Mouse (Mus musculus) E14TG2a.4 (cell line): ENCODE data around the gene D030056L22Rik.

Source experiments
- H3K27me3 ChIP-seq: 2 replicates; pipeline ENCODE4 v1.6.1; 2014; ENCODE audit warnings: low read length, control low read depth; ENCODE audit not compliant: insufficient read depth
- H3K36me3 ChIP-seq: 2 replicates; pipeline ENCODE4 v1.6.1; 2014; ENCODE audit warnings: low read length, control low read depth; ENCODE audit not compliant: insufficient read depth
- H3K4me1 ChIP-seq: replicated peaks from 2 replicates; pipeline ENCODE4 v1.6.1; 2014; ENCODE audit warnings: low read depth, low read length, control low read depth
- H3K4me3 ChIP-seq: replicated peaks from 2 replicates; pipeline ENCODE4 v1.5.1; 2014; ENCODE audit warnings: mild to moderate bottlenecking, low read length
- H3K9me3 ChIP-seq: 2 replicates; pipeline ENCODE4 v1.6.1; 2014; ENCODE audit warnings: low read length, control low read depth
- CTCF ChIP-seq: conservative IDR thresholded peaks from 2 replicates; pipeline ENCODE4 v1.5.1; 2014; ENCODE audit warnings: low read length
- NANOG ChIP-seq: IDR thresholded peaks from 2 replicates; pipeline ENCODE4 v1.6.1; 2014; ENCODE audit warnings: borderline replicate concordance, low read length, mixed read lengths
- POU5F1 ChIP-seq: IDR thresholded peaks from 2 replicates; pipeline ENCODE4 v1.6.1; 2014; ENCODE audit warnings: low read length, borderline replicate concordance

D030056L22Rik gene

GRCm38 (mm10) chr19:18682142-18682541 is 30.9 kb upstream of the D030056L22Rik start:
- Histone ChIP-seq H3K4me1 (peaks cover 35% of the 10 kb centered on the region), H3K9me3 (no peaks in the 10 kb centered on the region), H3K4me3 (no peak overlapping the region), H3K27me3 (no peaks in the 10 kb centered on the region), H3K36me3 (peaks cover 66% of the 10 kb centered on the region)
- no peak for TF ChIP-seq POU5F1
- no peak for TF ChIP-seq NANOG

GRCm38 (mm10) chr19:18687556-18687955 is 25.4 kb upstream of the D030056L22Rik start:
- TF ChIP-seq CTCF (peak; percentile 83), NANOG (no peak)
- Histone ChIP-seq H3K27me3 (no peaks in the 10 kb centered on the region), H3K9me3 (no peaks in the 10 kb centered on the region), H3K4me1 (peaks cover 35% of the 10 kb centered on the region), H3K4me3 (no peak overlapping the region), H3K36me3 (peaks cover 71% of the 10 kb centered on the region)

GRCm38 (mm10) chr19:18692176-18692575 is 20.8 kb upstream of the D030056L22Rik start:
- Histone ChIP-seq H3K4me1 (peaks cover 33% of the 10 kb centered on the region), H3K9me3 (no peaks in the 10 kb centered on the region), H3K36me3 (peaks cover 79% of the 10 kb centered on the region), H3K4me3 (no peak overlapping the region), H3K27me3 (no peaks in the 10 kb centered on the region)
- TF ChIP-seq POU5F1 = no peak
- TF ChIP-seq NANOG = no peak
- no peak for TF ChIP-seq CTCF

GRCm38 (mm10) chr19:18692768-18693167 is 20.2 kb upstream of the D030056L22Rik start:
- Histone ChIP-seq H3K9me3 (no peaks in the 10 kb centered on the region), H3K27me3 (no peaks in the 10 kb centered on the region), H3K4me1 (peaks cover 29% of the 10 kb centered on the region), H3K36me3 (peaks cover 82% of the 10 kb centered on the region), H3K4me3 (no peak overlapping the region)
- TF ChIP-seq CTCF (no peak), NANOG (no peak), POU5F1 (no peak)

DNA sequence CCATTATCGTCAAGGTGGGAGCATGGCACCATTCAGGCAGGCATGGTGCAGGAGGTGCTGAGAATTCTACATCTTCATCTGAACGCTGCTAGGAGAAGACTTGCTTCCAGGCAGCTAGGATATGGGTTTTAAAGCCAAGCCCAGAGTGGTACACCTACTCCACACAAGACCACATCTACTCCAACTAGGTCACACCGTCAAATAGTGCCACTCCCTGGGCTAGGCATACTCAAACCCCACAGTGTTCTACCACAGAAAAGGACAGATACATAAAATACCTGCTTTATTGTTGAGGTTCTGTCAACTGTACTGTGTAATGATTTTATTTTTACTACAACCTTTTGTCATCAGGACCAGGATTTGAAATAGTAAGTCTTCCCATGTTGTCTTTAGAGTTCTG is 17.9 kb upstream of the D030056L22Rik start:
- TF ChIP-seq CTCF (no peak), POU5F1 (no peak), NANOG (no peak)
- no peak overlapping the region for H3K4me3 ChIP-seq

GRCm38 (mm10) chr19:18695552-18695951 is 17.4 kb upstream of the D030056L22Rik start:
- H3K27me3 ChIP-seq = no peaks in the 10 kb centered on the region
- TF ChIP-seq POU5F1 (no peak), NANOG (no peak), CTCF (no peak)
- H3K9me3 ChIP-seq = no peaks in the 10 kb centered on the region
- peaks cover 80% of the 10 kb centered on the region for H3K36me3 ChIP-seq
- H3K4me1 ChIP-seq = peaks cover 18% of the 10 kb centered on the region
- no peak overlapping the region for H3K4me3 ChIP-seq

More for the DNA sequence above, 17.9 kb upstream of the D030056L22Rik start:
- Histone ChIP-seq H3K9me3 (no peaks in the 10 kb centered on the region), H3K27me3 (no peaks in the 10 kb centered on the region), H3K36me3 (peaks cover 80% of the 10 kb centered on the region), H3K4me1 (peaks cover 20% of the 10 kb centered on the region)

GRCm38 (mm10) chr19:18708101-18708500 is 4.9 kb upstream of the D030056L22Rik start:
- Histone ChIP-seq H3K4me3 (no peak overlapping the region), H3K27me3 (no peaks in the 10 kb centered on the region), H3K9me3 (no peaks in the 10 kb centered on the region), H3K4me1 (peaks cover 42% of the 10 kb centered on the region), H3K36me3 (peaks cover 12% of the 10 kb centered on the region)
- TF ChIP-seq CTCF = no peak
- no peak for TF ChIP-seq NANOG
- TF ChIP-seq POU5F1 = no peak

DNA sequence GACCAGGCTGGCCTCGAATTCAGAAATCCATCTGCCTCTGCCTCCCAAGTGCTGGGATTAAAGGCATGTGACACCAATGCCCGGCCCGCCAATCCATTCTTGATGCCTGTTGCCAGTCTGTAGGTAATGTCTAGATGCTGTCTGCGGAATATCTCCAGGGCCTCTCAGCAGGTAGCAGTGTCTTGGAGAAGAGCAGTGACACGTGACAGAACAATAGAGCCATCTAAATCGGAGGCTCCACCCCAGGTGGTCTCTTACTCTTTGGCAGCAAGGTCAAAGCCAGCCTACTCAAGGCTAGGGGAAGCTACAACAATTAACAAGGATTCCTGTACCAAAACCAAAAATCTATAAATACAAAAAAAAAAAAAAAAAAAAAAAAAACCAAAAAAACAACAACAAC is 2.1 kb upstream of the D030056L22Rik start:
- peaks cover 22% of the 10 kb centered on the region for H3K36me3 ChIP-seq
- no peak overlapping the region for H3K4me3 ChIP-seq
- H3K9me3 ChIP-seq = no peaks in the 10 kb centered on the region
- no peak for TF ChIP-seq POU5F1
- peak; percentile 96 for TF ChIP-seq NANOG
- TF ChIP-seq CTCF = no peak
- peaks cover 61% of the 10 kb centered on the region for H3K4me1 ChIP-seq
- no peaks in the 10 kb centered on the region for H3K27me3 ChIP-seq

DNA sequence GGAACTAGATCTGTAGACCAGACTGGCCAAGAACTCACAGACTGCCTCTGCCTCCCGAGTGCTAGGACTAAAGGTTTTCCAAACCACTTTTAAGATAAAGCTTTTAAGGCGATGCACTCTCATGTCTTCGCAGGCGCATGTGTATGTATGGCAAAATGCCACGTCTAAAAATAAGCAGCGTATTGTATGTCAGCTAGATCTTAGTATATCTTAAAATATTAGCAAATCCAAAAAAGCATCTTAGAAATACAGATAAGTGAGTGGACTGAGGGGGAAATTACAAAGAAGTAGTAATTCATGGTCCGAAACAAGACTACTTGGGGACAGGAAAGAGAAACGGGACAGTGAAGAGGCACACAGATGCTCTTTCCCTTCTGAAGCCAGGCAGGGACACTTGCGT is 1.4 kb upstream of the D030056L22Rik start:
- Histone ChIP-seq H3K36me3 (peaks cover 22% of the 10 kb centered on the region), H3K9me3 (no peaks in the 10 kb centered on the region), H3K4me1 (peaks cover 65% of the 10 kb centered on the region), H3K4me3 (no peak overlapping the region), H3K27me3 (no peaks in the 10 kb centered on the region)
- TF ChIP-seq NANOG (no peak), CTCF (no peak), POU5F1 (no peak)
